Comparison of ENCODE assay signal across 24 mouse cellular contexts in the genomic region with DNA sequence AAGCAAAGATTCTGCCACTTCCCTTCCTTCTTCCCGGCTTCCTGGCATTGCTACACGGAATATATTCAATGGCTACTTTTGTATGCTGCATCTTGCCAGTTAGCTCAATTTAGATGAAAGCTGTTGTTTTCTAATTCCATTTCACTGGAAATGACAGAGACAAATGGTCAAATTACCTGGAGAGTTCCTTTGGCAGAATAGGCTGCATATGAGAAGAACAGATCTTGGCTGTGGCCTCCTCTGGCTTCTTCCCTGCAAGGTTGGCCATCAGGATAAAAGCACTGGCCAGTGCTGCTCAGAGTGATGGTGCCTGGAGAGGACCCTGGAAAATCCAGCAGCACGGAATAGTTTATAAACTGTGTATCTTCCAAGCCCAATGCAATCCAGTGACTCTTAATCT.
DNase-seq lines count a peak whose midpoint lies in the region; ATAC-seq and TF ChIP-seq lines count a peak whose summit lies in the region.
"Had no signal": no experiment of that assay in that cellular context is flagged by ENCODE, and none has a peak within 500 bp of the region (broad histone marks: within the 10 kb centered on the region; RNA-seq: fewer than 3 reads in every experiment).

No protein-coding gene starts in this region.

- H3K4me1 ChIP-seq in midbrain, postnatal 0 days (ENCODE audit: insufficient read depth, low read length), result no peaks in the 10 kb centered on the region
- no peaks in the 10 kb centered on the region for H3K4me1 ChIP-seq in midbrain, embryonic 13.5 days (replicated peaks)
- H3K4me1 ChIP-seq in midbrain, embryonic 15.5 days, result no peaks in the 10 kb centered on the region
- H3K4me1 ChIP-seq: embryonic facial prominence, embryonic 12.5 days; forebrain, embryonic 13.5 days; hindbrain, embryonic 10.5 days; intestine, embryonic 15.5 days; limb, embryonic 10.5 days; liver, embryonic 15.5 days; lung, embryonic 15.5 days; megakaryocyte, embryonic 14.5 days had no signal

- peak; percentile 7 for DNase-seq in midbrain, postnatal 0 days (ENCODE audit: low spot score)
- peak; percentile 34 for DNase-seq in cerebellum, adult 9-11 months
- peak; percentile 17 for DNase-seq in gastrocnemius, postnatal 14 days
- DNase-seq in left cerebral cortex, postnatal 4 days, result no peak
- DNase-seq in adrenal gland, postnatal 36 days, result no peak
- DNase-seq: heart, adult 11 months; kidney, adult 8-10 months; kidney, postnatal 10 days; liver; lung, postnatal 36 days had no signal

- H3K4me2 ChIP-seq in midbrain, postnatal 0 days (ENCODE audit: low read depth, low read length, poor library complexity, severe bottlenecking), result no peak overlapping the region
- no peak overlapping the region for H3K4me2 ChIP-seq in midbrain, embryonic 13.5 days (replicated peaks)
- H3K4me2 ChIP-seq in midbrain, embryonic 15.5 days, result no peak overlapping the region
- H3K4me2 ChIP-seq: embryonic facial prominence, embryonic 12.5 days; forebrain, embryonic 13.5 days; heart, embryonic 11.5 days; intestine, embryonic 15.5 days; liver, embryonic 15.5 days; lung, embryonic 15.5 days had no signal

- no peak for ATAC-seq in midbrain, postnatal 0 days (ENCODE audit: low FRiP score)
- ATAC-seq in midbrain, embryonic 13.5 days, result no peak
- ATAC-seq in midbrain, embryonic 15.5 days (replicated peaks), result no peak
- ATAC-seq: forebrain, embryonic 13.5 days; hindbrain, embryonic 16.5 days; intestine, embryonic 15.5 days; midbrain, embryonic 16.5 days had no signal

- H3K9ac ChIP-seq in midbrain, postnatal 0 days (replicated peaks; ENCODE audit: low read length, poor library complexity, severe bottlenecking), result no peak overlapping the region
- no peak overlapping the region for H3K9ac ChIP-seq in midbrain, embryonic 13.5 days (replicated peaks)
- H3K9ac ChIP-seq in midbrain, embryonic 15.5 days, result no peak overlapping the region
- H3K9ac ChIP-seq: embryonic facial prominence, embryonic 12.5 days; forebrain, embryonic 13.5 days; intestine, embryonic 15.5 days; liver, embryonic 15.5 days; lung, embryonic 15.5 days had no signal

- WGBS in midbrain, postnatal 0 days, result 86% methylated on average over 3 of the region's 3 CpGs
- 88% methylated on average over 3 of the region's 3 CpGs for WGBS in midbrain, embryonic 13.5 days
- 79% methylated on average over 3 of the region's 3 CpGs for WGBS in midbrain, embryonic 15.5 days

- H3K27me3 ChIP-seq in midbrain, postnatal 0 days (ENCODE audit: insufficient read depth, low read length), result no peaks in the 10 kb centered on the region
- no peaks in the 10 kb centered on the region for H3K27me3 ChIP-seq in midbrain, embryonic 13.5 days
- no peaks in the 10 kb centered on the region for H3K27me3 ChIP-seq in midbrain, embryonic 15.5 days (replicated peaks)
- H3K27me3 ChIP-seq: embryonic facial prominence, embryonic 12.5 days; forebrain, embryonic 13.5 days; intestine, embryonic 15.5 days; liver, embryonic 15.5 days; lung, embryonic 15.5 days; megakaryocyte, embryonic 14.5 days had no signal

- TF ChIP-seq CTCF in midbrain, postnatal 0 days (IDR thresholded peaks at IDR 0.05), result no peak

- intact Hi-C loops in gastrocnemius, postnatal 14 days (cut with DNase I; ENCODE audit: low total_unique reads), result no loop called here
- intact Hi-C loops in left cerebral cortex, postnatal 4 days (cut with DNase I), result no loop called here

- H3K4me3 ChIP-seq in midbrain, postnatal 0 days (ENCODE audit: low read depth, low read length), result no peak overlapping the region
- H3K4me3 ChIP-seq in midbrain, embryonic 13.5 days (replicated peaks), result no peak overlapping the region
- no peak overlapping the region for H3K4me3 ChIP-seq in midbrain, embryonic 15.5 days
- H3K4me3 ChIP-seq: embryonic facial prominence, embryonic 12.5 days; erythroblast, embryonic 14.5 days; forebrain, embryonic 13.5 days; hindbrain, embryonic 10.5 days; intestine, embryonic 15.5 days; limb, embryonic 10.5 days; liver, embryonic 15.5 days; lung, embryonic 15.5 days; megakaryocyte, embryonic 14.5 days had no signal

- H3K9me3 ChIP-seq in midbrain, postnatal 0 days (ENCODE audit: low read length), result no peaks in the 10 kb centered on the region
- H3K9me3 ChIP-seq in midbrain, embryonic 13.5 days, result no peaks in the 10 kb centered on the region
- peaks cover 2% of the 10 kb centered on the region; the same call in 1 of the 2 replicates for H3K9me3 ChIP-seq in midbrain, embryonic 15.5 days
- H3K9me3 ChIP-seq: embryonic facial prominence, embryonic 12.5 days; forebrain, embryonic 13.5 days; hindbrain, embryonic 10.5 days; intestine, embryonic 15.5 days; limb, embryonic 10.5 days; liver, embryonic 15.5 days; lung, embryonic 15.5 days had no signal

- no peak overlapping the region for H3K27ac ChIP-seq in midbrain, postnatal 0 days (ENCODE audit: low read depth, low read length)
- no peak overlapping the region for H3K27ac ChIP-seq in midbrain, embryonic 13.5 days
- no peak overlapping the region for H3K27ac ChIP-seq in midbrain, embryonic 15.5 days
- H3K27ac ChIP-seq: embryonic facial prominence, embryonic 12.5 days; forebrain, embryonic 13.5 days; hindbrain, embryonic 10.5 days; intestine, embryonic 15.5 days; limb, embryonic 10.5 days; liver, embryonic 15.5 days; lung, embryonic 15.5 days had no signal

- H3K36me3 ChIP-seq in midbrain, postnatal 0 days (ENCODE audit: insufficient read depth, low read length), result no peaks in the 10 kb centered on the region
- no peaks in the 10 kb centered on the region for H3K36me3 ChIP-seq in midbrain, embryonic 13.5 days
- no peaks in the 10 kb centered on the region for H3K36me3 ChIP-seq in midbrain, embryonic 15.5 days (replicated peaks)
- H3K36me3 ChIP-seq: embryonic facial prominence, embryonic 12.5 days; hindbrain, embryonic 10.5 days; intestine, embryonic 15.5 days; limb, embryonic 10.5 days; liver, embryonic 15.5 days; lung, embryonic 15.5 days had no signal

Comparison
In these comparisons a context has a peak if more than half of its experiments do, and no peak if none do; other contexts are left out.
1. DNase-seq: peak in midbrain, postnatal 0 days (single experiment), cerebellum, adult 9-11 months (single experiment) and gastrocnemius, postnatal 14 days (single experiment); none in left cerebral cortex, postnatal 4 days (single experiment) and adrenal gland, postnatal 36 days (0 of 2).